Mouse (Mus musculus) C2C12 (cell line): ENCODE results near the gene Nme4. TPM values are rescaled to one million over a fixed set of nuclear protein-coding genes. Genes with fewer than 3 reads are reported as not detected.
"Not testable (repeated sequence)": the region's sequence is repeated elsewhere in the genome, so short reads cannot be mapped to it uniquely, and the experiment has no call there.

Experiments used
- H3K27me3 ChIP-seq: one replicate; pipeline ENCODE4 v1.6.1; 2011; ENCODE audit not compliant: control insufficient read depth, insufficient read depth, insufficient read length
- H3K36me3 ChIP-seq: one replicate; pipeline ENCODE4 v1.6.1; 2011; ENCODE audit not compliant: control insufficient read depth, insufficient read depth
- H3K4me3 ChIP-seq: one replicate; pipeline ENCODE4 v1.5.1; 2011; ENCODE audit warnings: mild to moderate bottlenecking, control low read depth; ENCODE audit not compliant: poor library complexity, insufficient read depth, severe bottlenecking
- H3K79me2 ChIP-seq: one replicate; pipeline ENCODE4 v1.6.1; 2011; ENCODE audit not compliant: control insufficient read depth, insufficient read depth
- H3K79me3 ChIP-seq: one replicate; pipeline ENCODE4 v1.6.1; 2011; ENCODE audit warnings: low read depth, control low read depth
- H3ac ChIP-seq: one replicate; pipeline ENCODE3; 2011; ENCODE audit warnings: low read depth; ENCODE audit not compliant: control insufficient read depth, insufficient read length
- CEBPB ChIP-seq: IDR thresholded peaks from one replicate; pipeline ENCODE4 v1.6.1; 2011; ENCODE audit warnings: low read depth, mild to moderate bottlenecking, control low read depth, moderate library complexity
- CTCF ChIP-seq: IDR thresholded peaks from one replicate; pipeline ENCODE4 v1.5.1; 2011; ENCODE audit not compliant: control insufficient read depth, insufficient read depth, insufficient read length
- FOSL1 ChIP-seq: IDR thresholded peaks from one replicate; pipeline ENCODE4 v1.8.0; 2011; ENCODE audit warnings: mild to moderate bottlenecking, low read length; ENCODE audit not compliant: poor library complexity, insufficient read depth, severe bottlenecking
- MAX ChIP-seq: IDR thresholded peaks from one replicate; pipeline ENCODE4 v1.6.1; 2011; ENCODE audit warnings: mild to moderate bottlenecking, control low read depth
- MYOD1 ChIP-seq: IDR thresholded peaks from one replicate; pipeline ENCODE4 v1.6.1; 2011; ENCODE audit warnings: low read depth; ENCODE audit not compliant: control insufficient read depth, insufficient read length
- MYOG ChIP-seq: IDR thresholded peaks from one replicate; pipeline ENCODE4 v1.6.1; 2011; ENCODE audit not compliant: control insufficient read depth, insufficient read length; ENCODE audit errors: extremely low read depth
- USF1 ChIP-seq: IDR thresholded peaks from one replicate; pipeline ENCODE4 v1.6.1; 2011; ENCODE audit warnings: low read depth, mild to moderate bottlenecking, control low read depth, moderate library complexity
- polyA plus RNA-seq: library from polyadenylated mRNA; unstranded; fragments of >200 nt; fragmentation: generic; extraction: Trizol; gene quantifications from one replicate; pipeline ENCODE4 v1.2.1, GENCODE M21; 2012; ENCODE audit warnings: missing spikeins

Nme4 gene
- polyA plus RNA-seq, 1 experiment = 34.0 TPM

GRCm38 (mm10) chr17:26115956-26116487 is 20.6 kb upstream of the Nme4 start:
- H3K79me3 ChIP-seq = no peaks in the 10 kb centered on the region
- no peak overlapping the region for H3ac ChIP-seq
- H3K36me3 ChIP-seq = no peaks in the 10 kb centered on the region
- H3K27me3 ChIP-seq = peaks cover 44% of the 10 kb centered on the region
- H3K79me2 ChIP-seq = no peaks in the 10 kb centered on the region
- no peak overlapping the region for H3K4me3 ChIP-seq
- no peak for TF ChIP-seq USF1
- no peak for TF ChIP-seq FOSL1
- TF ChIP-seq MYOD1 = no peak
- no peak for TF ChIP-seq MAX
- no peak for TF ChIP-seq CEBPB

DNA sequence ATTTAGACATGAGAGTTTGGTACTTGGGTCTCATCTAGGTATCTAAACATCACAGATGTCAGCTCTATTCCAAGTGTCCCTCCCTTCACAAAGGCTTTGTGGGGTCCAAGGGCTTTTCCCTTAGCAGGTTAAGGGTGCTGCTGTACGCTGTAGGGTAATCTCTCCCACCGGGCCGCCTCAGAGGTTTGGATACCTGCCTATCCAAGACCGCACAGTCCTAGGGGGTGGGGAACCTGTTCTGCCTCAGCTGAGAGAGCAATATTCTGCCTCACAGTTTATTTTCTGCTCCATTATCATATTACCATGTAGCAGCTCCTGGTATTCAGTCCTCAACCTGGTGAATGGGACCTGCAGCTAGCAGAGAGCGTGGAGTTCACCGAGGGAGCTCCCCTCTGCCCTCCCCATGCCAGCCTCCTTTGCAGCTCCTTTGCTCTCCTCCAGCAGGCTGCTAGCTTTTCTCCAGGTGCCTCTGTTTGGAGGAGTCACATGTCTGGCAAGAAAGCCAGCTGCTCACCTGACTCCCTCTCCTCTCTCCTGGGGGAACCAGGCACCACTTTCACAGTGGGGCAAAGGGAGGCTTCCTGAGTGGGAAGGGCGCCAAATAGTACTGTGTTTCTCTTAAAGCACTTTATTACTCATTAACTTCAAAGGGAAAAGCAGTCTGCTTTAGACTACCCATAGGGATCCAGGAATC is 19.9 kb upstream of the Nme4 start:
- no peak overlapping the region for H3K4me3 ChIP-seq

DNA sequence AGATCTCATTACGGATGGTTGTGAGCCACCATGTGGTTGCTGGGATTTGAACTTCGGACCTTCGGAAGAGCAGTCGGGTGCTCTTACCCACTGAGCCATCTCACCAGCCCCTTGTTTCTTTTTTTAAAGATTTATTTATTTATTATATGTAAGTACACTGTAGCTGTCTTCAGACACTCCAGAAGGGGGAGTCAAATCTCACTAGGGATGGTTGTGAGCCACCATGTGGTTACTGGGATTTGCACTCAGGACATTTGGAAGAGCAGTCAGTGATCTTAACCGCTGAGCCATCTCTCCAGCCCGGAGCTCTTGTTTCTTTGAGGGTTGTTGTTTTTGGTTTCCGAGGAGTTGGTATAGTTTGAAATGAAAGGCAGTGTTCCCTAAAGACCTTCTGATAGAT is 19.1 kb upstream of the Nme4 start:
- H3K79me3 ChIP-seq, H3K4me3 ChIP-seq, H3K79me2 ChIP-seq, H3K36me3 ChIP-seq, H3ac ChIP-seq: not testable (repeated sequence)
- peaks cover 46% of the 10 kb centered on the region for H3K27me3 ChIP-seq

More for the DNA sequence above, 19.9 kb upstream of the Nme4 start:
- Histone ChIP-seq H3K79me3 (no peaks in the 10 kb centered on the region), H3K36me3 (no peaks in the 10 kb centered on the region), H3ac (no peak overlapping the region), H3K79me2 (no peaks in the 10 kb centered on the region), H3K27me3 (peaks cover 46% of the 10 kb centered on the region)
- no peak for TF ChIP-seq USF1
- TF ChIP-seq MAX = no peak
- TF ChIP-seq MYOG = no peak
- no peak for TF ChIP-seq MYOD1
- no peak for TF ChIP-seq CTCF
- TF ChIP-seq CEBPB = no peak
- TF ChIP-seq FOSL1 = no peak

DNA sequence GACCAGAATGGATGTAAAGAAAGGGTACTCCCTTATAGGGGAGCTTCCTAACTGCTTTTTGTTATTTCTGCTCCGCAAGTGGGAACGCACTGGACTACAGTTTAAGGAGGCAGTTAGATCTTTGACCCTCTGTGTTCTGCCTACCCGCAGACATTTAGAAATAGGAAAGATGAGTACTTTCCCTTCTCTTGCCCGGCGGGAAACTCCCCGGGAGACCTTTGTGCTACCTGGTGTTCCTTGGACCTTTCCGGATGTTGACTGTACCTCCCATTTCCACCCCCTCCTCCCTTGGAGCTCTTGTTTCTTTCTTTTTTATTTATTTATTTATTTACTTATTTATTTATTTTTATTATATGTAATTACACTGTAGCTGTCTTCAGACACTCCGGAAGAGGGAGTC is 18.7 kb upstream of the Nme4 start:
- H3K4me3 ChIP-seq = no peak overlapping the region
- no peaks in the 10 kb centered on the region for H3K36me3 ChIP-seq
- TF ChIP-seq FOSL1 (no peak), MYOD1 (no peak), USF1 (no peak), CTCF (no peak), MYOG (no peak), MAX (no peak), CEBPB (no peak)
- no peaks in the 10 kb centered on the region for H3K79me3 ChIP-seq
- no peaks in the 10 kb centered on the region for H3K79me2 ChIP-seq
- H3ac ChIP-seq = no peak overlapping the region
- peaks cover 46% of the 10 kb centered on the region for H3K27me3 ChIP-seq

DNA sequence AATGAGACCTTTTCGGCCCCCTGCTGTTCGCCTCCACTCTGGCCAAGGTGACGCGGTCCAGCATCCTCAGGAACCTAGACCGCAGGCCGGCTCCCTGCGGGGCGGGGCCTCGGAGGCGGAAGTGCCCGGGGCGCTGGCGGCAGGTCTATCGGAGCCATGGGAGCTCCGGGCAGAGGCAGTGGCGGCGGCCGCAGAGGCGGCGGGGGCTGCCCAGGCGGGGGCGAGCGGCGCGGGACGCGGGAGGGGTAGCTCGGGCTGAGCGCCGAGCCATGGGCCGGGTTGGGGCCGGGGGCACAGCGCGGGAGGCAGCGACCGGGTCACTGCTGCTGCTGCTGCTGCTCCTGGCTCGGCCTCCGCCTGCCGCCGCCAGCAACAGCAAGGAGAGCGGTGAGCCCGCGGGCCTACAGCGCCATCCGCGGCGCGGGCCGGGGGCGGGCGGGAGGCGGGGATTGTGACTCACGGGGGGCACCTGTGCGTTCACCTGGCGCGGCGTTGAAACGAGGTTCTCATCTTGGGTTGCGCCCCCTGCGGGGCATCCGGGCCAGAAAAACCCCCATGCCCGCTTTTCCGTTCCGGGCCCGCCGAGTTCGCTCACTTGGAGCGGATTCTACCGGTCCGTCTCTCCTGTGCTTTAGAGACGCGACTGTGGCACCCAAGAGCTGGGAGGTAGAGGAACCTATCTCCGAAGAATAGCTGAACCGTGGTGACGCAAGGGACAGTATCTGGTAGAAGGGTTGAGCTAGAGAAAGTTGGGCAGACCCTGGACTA is 18.0 kb upstream of the Nme4 start, which contains the start of gene Tmem8:
Gene Tmem8 (plus strand): TSS at position 119 of the 768 bp plus-strand sequence.
- TF ChIP-seq MYOG = no peak
- no peak for TF ChIP-seq CTCF
- no peak for TF ChIP-seq CEBPB
- TF ChIP-seq MAX = no peak
- no peak for TF ChIP-seq FOSL1
- TF ChIP-seq MYOD1 = no peak
- no peaks in the 10 kb centered on the region for H3K79me2 ChIP-seq
- H3K27me3 ChIP-seq = peaks cover 40% of the 10 kb centered on the region
- H3K79me3 ChIP-seq = no peaks in the 10 kb centered on the region
- no peaks in the 10 kb centered on the region for H3K36me3 ChIP-seq
- peak within 1 kb of the TSS; percentile 57 for H3ac ChIP-seq
- peak within 1 kb of the TSS; percentile 21 for H3K4me3 ChIP-seq

DNA sequence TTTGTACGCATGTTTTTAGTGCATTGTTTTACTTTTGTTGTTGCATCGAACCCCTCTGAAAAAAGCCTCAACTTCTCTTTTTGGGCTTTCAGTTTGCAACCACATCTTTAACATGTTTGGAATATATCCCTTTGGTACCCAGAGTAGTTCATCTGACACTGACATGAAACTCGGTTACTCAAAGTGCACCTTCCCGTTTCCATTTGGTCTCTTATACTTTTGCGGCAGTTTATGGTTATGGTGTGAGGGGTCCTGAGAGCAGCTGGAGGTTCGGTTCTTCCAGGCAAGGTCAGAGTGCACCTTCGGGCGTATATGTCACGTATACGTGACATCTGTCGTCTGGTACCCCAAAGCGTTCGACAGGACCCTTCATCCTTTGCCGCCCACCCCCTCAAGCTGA is 17.3 kb upstream of the Nme4 start:
- Histone ChIP-seq H3K27me3 (peaks cover 36% of the 10 kb centered on the region), H3K36me3 (no peaks in the 10 kb centered on the region), H3K79me3 (no peaks in the 10 kb centered on the region), H3K79me2 (no peaks in the 10 kb centered on the region), H3K4me3 (no peak overlapping the region), H3ac (peak overlapping the region; percentile 18)
- TF ChIP-seq CEBPB (no peak), MAX (no peak), MYOG (no peak), MYOD1 (no peak), CTCF (no peak), FOSL1 (no peak), USF1 (no peak)
